Comparison of ENCODE assay signal across 13 mouse cellular contexts in genomic region chr5:119332621-119333020, GRCm38 (mm10).
A peak's percentile ranks its signal among the peaks of the same experiment; 100 is the strongest.
DNase-seq lines count a peak whose midpoint lies in the region; ATAC-seq and TF ChIP-seq lines count a peak whose summit lies in the region.
"Had no signal": no experiment of that assay in that cellular context is flagged by ENCODE, and none has a peak within 500 bp of the region (broad histone marks: within the 10 kb centered on the region; RNA-seq: fewer than 3 reads in every experiment).

No protein-coding gene starts in this region.

- no peak for TF ChIP-seq EP300 in heart, adult 2 months (IDR thresholded peaks at IDR 0.05; ENCODE audit: insufficient read depth, low read depth, low read length)
- TF ChIP-seq EP300 in liver, postnatal 0 days (IDR thresholded peaks at IDR 0.05; ENCODE audit: low read depth): peak; percentile 79

- no peaks in the 10 kb centered on the region for H3K9me3 ChIP-seq in liver, postnatal 0 days (ENCODE audit: low read length)
- H3K9me3 ChIP-seq in forebrain, embryonic 10.5 days: no peaks in the 10 kb centered on the region
- H3K9me3 ChIP-seq: hindbrain, embryonic 12.5 days; limb, embryonic 15.5 days had no signal

- no peak overlapping the region for H3K4me2 ChIP-seq in liver, postnatal 0 days (ENCODE audit: low read depth, low read length)
- H3K4me2 ChIP-seq: hindbrain, embryonic 12.5 days; limb, embryonic 15.5 days had no signal

- intact Hi-C loops in heart, adult 2 months (cut with DNase I): no loop called here
- intact Hi-C loops in heart, postnatal 36 days (cut with DNase I): no loop called here
- intact Hi-C loops in left cerebral cortex, postnatal 36 days (cut with DNase I): no loop called here

- H3K4me1 ChIP-seq in heart, adult 2 months (ENCODE audit: control insufficient read depth, insufficient read depth, low read length): 0 out of 2 replicates have a peak, but pooled peaks cover 2% of the 10 kb centered on the region
- H3K4me1 ChIP-seq in liver, postnatal 0 days (ENCODE audit: insufficient read depth): peaks cover 13% of the 10 kb centered on the region
- no peaks in the 10 kb centered on the region for H3K4me1 ChIP-seq in forebrain, embryonic 10.5 days
- H3K4me1 ChIP-seq: hindbrain, embryonic 12.5 days; limb, embryonic 15.5 days had no signal

- no peak for TF ChIP-seq POLR2A in heart, adult 2 months (IDR thresholded peaks at IDR 0.05; ENCODE audit: insufficient read depth, low read depth, low read length)

- TF ChIP-seq CTCF in heart, adult 2 months (IDR thresholded peaks at IDR 0.05): no peak
- TF ChIP-seq CTCF in liver, postnatal 0 days (IDR thresholded peaks at IDR 0.05; ENCODE audit: low read depth): no peak

- no peaks in the 10 kb centered on the region; the same call in 1 of the 2 replicates for H3K27me3 ChIP-seq in heart, adult 2 months (ENCODE audit: control insufficient read depth, insufficient read depth, low read length)
- no peaks in the 10 kb centered on the region for H3K27me3 ChIP-seq in liver, postnatal 0 days (ENCODE audit: insufficient read depth, low read length)
- H3K27me3 ChIP-seq in forebrain, embryonic 10.5 days (ENCODE audit: poor library complexity, severe bottlenecking): peaks cover 4% of the 10 kb centered on the region

- DNase-seq in embryo, embryonic 10 days (ENCODE audit: low spot score): peak; percentile 19
- no peak for DNase-seq in embryo, embryonic 10.5 days (ENCODE audit: low spot score)
- peak; percentile 48 to 66 for DNase-seq in heart, adult 2 months
- peak; percentile 24 to 37 for DNase-seq in heart, postnatal 36 days
- DNase-seq in liver, postnatal 0 days: peak; percentile 59
- no peak for DNase-seq in left cerebral cortex, postnatal 36 days (ENCODE audit: low spot score in 2 of 2)
- no peak for DNase-seq in spleen, postnatal 10 days (ENCODE audit: low spot score in 2 of 2)
- DNase-seq in forebrain, embryonic 10.5 days (ENCODE audit: extremely low spot score, low spot score): no peak
- DNase-seq: cerebellum, postnatal 25 days; kidney, adult 18-20 months had no signal

- 24% methylated on average over 7 of the region's 7 CpGs for WGBS in heart, adult 2 months
- 37% methylated on average over 7 of the region's 7 CpGs for WGBS in liver, postnatal 0 days (ENCODE audit: insufficient replicate concordance)
- 78% methylated on average over 7 of the region's 7 CpGs for WGBS in forebrain, embryonic 10.5 days

- no peaks in the 10 kb centered on the region for H3K36me3 ChIP-seq in heart, adult 2 months (ENCODE audit: control insufficient read depth, insufficient read depth, low read length)
- H3K36me3 ChIP-seq in liver, postnatal 0 days (replicated peaks; ENCODE audit: insufficient read depth, low read length): no peaks in the 10 kb centered on the region
- H3K36me3 ChIP-seq in forebrain, embryonic 10.5 days (replicated peaks): no peaks in the 10 kb centered on the region
- H3K36me3 ChIP-seq: hindbrain, embryonic 12.5 days; limb, embryonic 15.5 days had no signal

- H3K4me3 ChIP-seq in heart, adult 2 months: no peak overlapping the region
- no peak overlapping the region for H3K4me3 ChIP-seq in liver, postnatal 0 days (ENCODE audit: low read depth, low read length)
- H3K4me3 ChIP-seq in forebrain, embryonic 10.5 days: no peak overlapping the region
- H3K4me3 ChIP-seq: hindbrain, embryonic 12.5 days; limb, embryonic 15.5 days had no signal

- H3K27ac ChIP-seq in heart, adult 2 months: no peak overlapping the region
- peak overlapping the region; percentile 88 for H3K27ac ChIP-seq in liver, postnatal 0 days (ENCODE audit: low read depth)
- no peak overlapping the region for H3K27ac ChIP-seq in forebrain, embryonic 10.5 days
- H3K27ac ChIP-seq: hindbrain, embryonic 12.5 days; limb, embryonic 15.5 days had no signal

- no peaks in the 10 kb centered on the region for H3K79me2 ChIP-seq in heart, adult 2 months (replicated peaks; ENCODE audit: control insufficient read depth, insufficient read depth, low read length)

- ATAC-seq in liver, postnatal 0 days: peak; percentile 86
- ATAC-seq: forebrain, embryonic 14.5 days had no signal

- no peak overlapping the region for H3K9ac ChIP-seq in heart, adult 2 months (ENCODE audit: low read depth, low read length)
- H3K9ac ChIP-seq in liver, postnatal 0 days (replicated peaks): no peak overlapping the region
- H3K9ac ChIP-seq: hindbrain, embryonic 12.5 days; limb, embryonic 15.5 days had no signal

Comparison
In these comparisons a context has a peak if more than half of its experiments do, and no peak if none do; other contexts are left out.
1. DNase-seq: peak in embryo, embryonic 10 days (single experiment), heart, adult 2 months (2 of 2), heart, postnatal 36 days (2 of 2) and liver, postnatal 0 days (single experiment); none in embryo, embryonic 10.5 days (single experiment), left cerebral cortex, postnatal 36 days (0 of 2), spleen, postnatal 10 days (0 of 2) and forebrain, embryonic 10.5 days (single experiment).